Mouse (Mus musculus): ENCODE data around the gene Tex10.

Gene Tex10

DNA sequence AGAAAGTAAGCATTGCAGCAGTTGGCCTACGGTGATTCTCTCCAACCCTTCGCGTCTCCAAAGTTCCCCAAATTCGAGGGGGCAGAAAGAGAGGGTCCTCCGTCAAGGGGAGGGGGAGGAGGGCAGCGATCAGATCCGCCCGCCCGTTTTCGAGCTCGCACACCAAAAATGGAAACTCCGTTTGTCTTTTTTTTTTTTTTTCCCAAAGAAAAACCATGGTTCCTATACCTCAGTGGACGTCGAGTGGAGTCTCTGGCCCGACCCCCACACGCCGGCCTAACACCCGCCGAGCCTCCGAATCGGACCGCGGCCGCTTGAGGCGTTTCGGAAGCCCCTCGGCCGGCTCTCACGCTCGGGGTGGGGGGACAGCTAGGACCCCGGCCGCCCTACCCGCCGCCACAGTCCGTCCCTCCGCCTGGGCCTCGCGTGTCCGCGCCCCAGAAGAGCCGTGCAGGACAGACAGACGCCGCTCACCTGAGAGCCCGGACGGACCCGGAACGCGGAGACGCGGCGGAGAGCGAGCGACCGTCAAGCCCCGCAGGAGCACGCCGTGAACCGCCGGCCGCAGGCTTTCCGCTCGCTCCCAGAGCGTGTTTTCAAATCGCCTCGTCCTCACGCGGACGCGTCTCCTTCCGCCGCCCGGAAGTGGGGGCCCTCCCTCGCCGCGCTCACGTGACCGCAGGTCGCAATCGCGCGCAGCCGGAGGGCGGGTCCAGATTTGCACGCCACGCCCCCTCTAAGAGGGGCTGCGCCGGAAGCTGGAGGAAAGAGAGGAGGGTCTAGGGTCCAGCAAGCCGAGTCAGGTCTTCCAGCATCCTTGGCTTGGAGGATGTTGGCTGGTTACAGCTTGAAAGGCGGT lies at the start of gene Tex10:
TSS of gene Tex10 (minus strand) at position 668 of the 859 bp plus-strand sequence.
- peak; percentile 66 for DNase-seq (ENCODE audit: extremely low spot score, low read depth, low spot score)

- no peak for DNase-seq (ENCODE audit: extremely low spot score, low read depth, low spot score)
Observed at GRCm38 (mm10) chr4:48510861-48511260, 37.6 kb upstream of the Tex10 start.

DNA sequence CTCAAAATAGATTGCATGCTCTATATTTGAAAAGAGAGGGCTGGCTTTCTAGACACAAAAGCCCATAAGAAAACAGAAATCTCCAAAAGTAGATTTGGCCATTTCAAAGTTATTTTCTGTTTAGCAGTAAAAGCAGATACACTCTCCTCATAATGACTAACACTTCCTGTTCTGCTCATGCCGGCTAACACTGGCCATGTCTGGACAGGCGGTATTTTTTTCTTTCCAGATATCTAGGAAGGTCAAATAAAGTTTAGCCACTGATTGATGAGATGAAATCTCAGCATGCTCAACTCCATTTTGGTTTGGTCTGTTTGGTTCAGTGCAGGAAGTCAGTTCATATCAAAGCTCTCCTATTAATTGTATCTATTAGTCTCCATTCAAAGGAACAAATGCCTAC lies 19.3 kb upstream of the Tex10 start:
- no peak for DNase-seq (ENCODE audit: extremely low spot score, low read depth, low spot score)

DNA sequence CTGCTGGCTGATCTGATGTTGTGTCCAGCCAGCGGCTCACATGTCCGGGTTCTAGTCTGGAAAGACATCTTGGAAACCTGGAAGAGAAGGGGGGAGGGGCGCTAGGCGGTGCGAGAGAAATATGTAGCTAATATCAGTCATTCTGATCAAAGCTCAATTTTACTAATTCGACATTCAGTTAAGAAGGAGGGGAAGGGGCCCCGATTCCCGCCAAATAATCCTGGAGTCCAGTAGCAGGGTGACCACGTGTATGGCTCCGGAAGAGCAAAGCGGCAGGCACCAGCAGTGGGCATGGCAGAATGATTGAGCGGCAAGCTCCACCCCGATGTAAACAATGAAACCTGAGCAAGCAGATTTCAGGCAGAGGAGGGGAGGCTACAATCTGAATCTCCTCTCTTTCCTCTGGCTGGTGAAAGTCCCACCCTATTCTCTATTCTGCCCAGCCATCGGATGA lies 18.1 kb upstream of the Tex10 start:
- no peak for DNase-seq (ENCODE audit: extremely low spot score, low read depth, low spot score)

DNA sequence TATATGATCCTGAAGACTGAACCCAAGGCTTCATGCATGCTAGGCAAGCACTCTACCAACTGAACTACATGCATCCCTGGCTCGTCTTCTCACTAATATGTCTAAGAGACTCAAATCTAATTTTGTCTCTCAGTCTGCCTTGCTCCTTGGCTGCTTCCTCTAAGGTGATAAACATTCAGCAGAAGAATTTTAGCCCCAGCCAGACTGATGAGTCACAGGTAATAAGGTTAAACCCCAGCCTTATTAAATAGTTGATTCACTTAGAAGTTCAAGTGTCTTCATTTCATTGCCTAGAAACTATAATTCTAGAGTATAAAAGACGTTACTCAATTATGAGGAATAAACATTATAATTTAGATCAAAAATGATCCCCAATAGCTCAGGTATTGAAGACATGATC lies 15.7 kb upstream of the Tex10 start:
- DNase-seq (ENCODE audit: extremely low spot score, low read depth, low spot score) = no peak

- no peak for DNase-seq (ENCODE audit: extremely low spot score, low read depth, low spot score)
Observed at GRCm38 (mm10) chr4:48481287-48481686, 8.0 kb upstream of the Tex10 start.

- DNase-seq (ENCODE audit: extremely low spot score, low read depth, low spot score) = no peak
Observed at GRCm38 (mm10) chr4:48473651-48474011, 372 bp upstream of the Tex10 start.

DNA sequence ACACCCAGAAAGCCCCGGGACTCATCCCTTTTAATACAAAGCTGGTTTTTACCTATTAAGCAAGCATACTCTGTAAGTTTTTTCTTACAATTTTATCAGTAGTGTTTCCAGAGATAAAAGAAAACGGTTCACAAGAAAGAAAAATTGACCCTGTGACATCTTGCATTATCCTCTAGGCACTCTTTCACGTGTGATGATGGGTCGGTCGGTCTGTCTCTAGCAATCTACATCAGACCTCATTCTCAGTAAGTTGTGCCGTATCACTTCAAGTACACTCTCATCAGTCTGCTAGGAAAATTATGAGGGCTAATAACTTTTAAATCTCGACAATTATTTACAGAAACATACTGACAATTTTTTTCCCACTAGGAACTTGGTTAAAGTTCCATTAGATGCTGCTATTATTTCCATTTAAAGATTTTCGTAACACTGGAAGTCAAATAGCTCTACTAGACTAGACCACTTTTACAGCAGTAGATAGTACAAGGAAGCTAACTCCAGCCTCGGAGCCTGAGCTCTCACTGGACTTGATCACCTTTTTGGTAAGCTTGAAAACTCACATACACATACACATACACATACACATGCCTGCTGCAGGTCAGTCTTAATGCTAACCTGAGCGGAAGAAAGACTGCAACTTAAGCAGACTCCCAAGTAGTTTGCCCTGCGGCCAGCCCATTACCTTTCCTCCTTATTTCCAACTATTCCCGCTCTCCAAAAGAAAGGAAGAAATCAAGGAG lies 1.0 kb downstream of the Tex10 start:
- DNase-seq (ENCODE audit: extremely low spot score, low read depth, low spot score) = no peak

DNA sequence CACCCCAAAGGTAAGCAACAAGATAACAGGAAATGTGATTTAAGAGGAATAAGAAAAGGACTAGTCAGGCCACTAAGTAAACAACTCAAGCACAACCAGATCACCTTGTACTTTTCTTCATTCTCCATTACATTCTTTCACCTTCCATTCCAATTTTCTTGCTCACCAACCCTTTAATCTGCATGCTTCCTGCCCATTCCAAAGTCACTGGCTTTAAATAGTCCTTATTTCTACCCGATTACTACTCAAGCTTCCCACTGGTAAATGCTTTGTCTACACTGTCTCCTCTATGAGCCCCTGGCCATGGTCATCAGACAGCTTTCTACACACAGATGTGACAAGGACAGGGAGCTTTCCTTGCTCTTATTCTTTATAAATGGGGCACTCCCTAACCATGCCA lies 2.3 kb downstream of the Tex10 start:
- DNase-seq (ENCODE audit: extremely low spot score, low read depth, low spot score) = no peak

DNA sequence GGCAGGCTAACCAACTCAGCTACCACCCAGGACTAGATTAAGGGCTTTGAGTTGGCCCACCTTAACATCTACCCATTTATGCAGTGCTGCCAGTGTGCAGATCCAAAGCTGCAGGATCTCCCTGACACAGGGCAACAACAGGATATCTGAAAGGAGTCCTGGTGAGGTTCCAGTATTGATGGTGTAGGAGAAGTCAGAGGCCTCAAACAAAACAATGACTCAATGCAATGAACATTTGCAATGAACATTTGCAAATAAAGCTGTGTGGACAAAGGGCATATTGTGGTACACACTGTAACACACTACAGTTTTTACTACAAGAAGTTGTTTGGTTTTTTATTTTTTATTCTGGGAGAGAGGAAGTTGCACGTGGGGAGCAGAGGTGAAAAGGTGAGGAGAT lies 12.2 kb downstream of the Tex10 start:
- DNase-seq (ENCODE audit: extremely low spot score, low read depth, low spot score) = no peak

DNA sequence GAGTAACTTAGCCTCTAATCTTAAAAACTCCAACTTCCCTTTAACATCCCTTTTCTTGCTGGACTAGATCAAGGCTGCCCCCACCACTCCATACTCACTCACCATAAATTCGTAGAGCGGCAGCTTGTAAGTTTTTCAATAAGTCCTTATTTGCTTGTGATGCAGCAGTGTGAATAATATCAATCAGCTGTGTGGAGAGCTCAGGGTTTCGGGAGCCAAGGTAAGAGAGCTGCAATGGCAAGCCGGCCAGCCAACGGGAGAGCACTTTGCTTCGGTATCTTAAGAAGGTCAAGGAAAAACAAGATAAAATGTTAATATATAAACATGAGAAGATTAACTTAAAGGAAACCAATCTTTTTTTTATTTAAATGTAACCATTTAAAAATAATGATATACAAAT lies 14.8 kb downstream of the Tex10 start:
- no peak for DNase-seq (ENCODE audit: extremely low spot score, low read depth, low spot score)

DNA sequence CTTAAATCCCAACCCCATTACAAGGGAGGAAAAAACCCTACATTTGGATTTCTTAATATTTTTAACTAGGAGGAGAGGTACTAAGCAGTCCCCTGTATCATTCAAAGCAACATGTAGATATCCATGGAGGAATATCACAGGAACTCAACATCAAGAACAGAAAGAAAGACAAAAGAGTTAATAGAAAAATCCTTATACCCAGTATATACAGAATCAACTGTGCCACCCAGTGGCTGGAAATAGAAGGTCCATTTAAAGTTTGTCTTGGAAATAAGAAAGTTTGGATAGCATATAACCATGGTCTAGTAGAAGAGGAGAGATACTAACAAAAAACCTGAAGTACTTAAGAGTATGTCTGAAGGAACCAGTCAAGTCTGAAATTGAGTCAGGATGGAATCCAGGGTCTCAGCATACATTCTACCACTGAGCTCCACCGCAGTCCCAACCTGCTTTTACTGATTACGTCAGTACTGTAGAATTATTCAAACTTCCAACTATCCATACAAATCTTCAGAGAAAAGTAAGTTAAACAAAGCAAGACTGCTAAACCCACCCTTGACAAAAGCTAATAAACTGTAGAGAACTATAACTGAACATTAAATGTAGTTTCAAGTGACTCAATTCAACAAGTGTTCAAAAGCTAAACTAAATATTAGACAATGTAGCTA lies 19.0 kb downstream of the Tex10 start:
- no peak for DNase-seq (ENCODE audit: extremely low spot score, low read depth, low spot score)

DNA sequence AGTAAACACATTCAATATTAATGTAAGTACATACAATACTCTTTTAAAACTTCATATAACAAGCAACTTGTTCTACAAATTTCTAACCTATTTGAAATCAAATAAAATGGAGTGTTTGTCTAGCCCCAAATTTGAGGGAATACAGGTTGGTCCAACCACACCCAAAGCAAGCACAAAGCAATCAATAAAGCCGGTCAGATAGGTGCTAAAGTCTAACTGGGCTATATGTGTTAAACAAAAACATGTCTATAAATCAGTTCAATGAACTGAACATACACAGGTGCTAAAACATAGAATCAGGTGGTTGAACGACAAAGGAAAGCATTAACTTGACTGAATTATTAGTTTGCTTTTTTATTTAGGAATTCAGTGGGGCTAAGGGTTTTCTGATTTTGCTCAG lies 45.2 kb downstream of the Tex10 start:
- no peak for DNase-seq (ENCODE audit: extremely low spot score, low read depth, low spot score)

GRCm38 (mm10) chr4:48427413-48427812 lies 45.8 kb downstream of the Tex10 start:
- DNase-seq (ENCODE audit: extremely low spot score, low read depth, low spot score) = no peak

GRCm38 (mm10) chr4:48423738-48424137 lies 49.5 kb downstream of the Tex10 start:
- DNase-seq (ENCODE audit: extremely low spot score, low read depth, low spot score) = no peak

- no peak for DNase-seq (ENCODE audit: extremely low spot score, low read depth, low spot score)
Observed at GRCm38 (mm10) chr4:48422633-48423032, 50.6 kb downstream of the Tex10 start.

- no peak for DNase-seq (ENCODE audit: extremely low spot score, low read depth, low spot score)
Observed at GRCm38 (mm10) chr4:48418831-48419468, 54.3 kb downstream of the Tex10 start.

GRCm38 (mm10) chr4:48415838-48416335 lies 57.4 kb downstream of the Tex10 start:
- DNase-seq (ENCODE audit: extremely low spot score, low read depth, low spot score) = no peak

- no peak for DNase-seq (ENCODE audit: extremely low spot score, low read depth, low spot score)
Observed at GRCm38 (mm10) chr4:48413473-48413872, 59.8 kb downstream of the Tex10 start.

- peak; percentile 18 for DNase-seq (ENCODE audit: extremely low spot score, low read depth, low spot score)
Observed at GRCm38 (mm10) chr4:48407350-48408039, 65.8 kb downstream of the Tex10 start.

All from hindlimb bud, embryonic 11.5 days (tissue).